Mouse (Mus musculus): Measurements from ENCODE around the gene Ndufs1. TPM values are rescaled to one million over a fixed set of nuclear protein-coding genes. Genes with fewer than 3 reads are reported as not detected.

The Ndufs1 gene
- polyA plus RNA-seq, 1 experiment, result 19.9 TPM

DNA sequence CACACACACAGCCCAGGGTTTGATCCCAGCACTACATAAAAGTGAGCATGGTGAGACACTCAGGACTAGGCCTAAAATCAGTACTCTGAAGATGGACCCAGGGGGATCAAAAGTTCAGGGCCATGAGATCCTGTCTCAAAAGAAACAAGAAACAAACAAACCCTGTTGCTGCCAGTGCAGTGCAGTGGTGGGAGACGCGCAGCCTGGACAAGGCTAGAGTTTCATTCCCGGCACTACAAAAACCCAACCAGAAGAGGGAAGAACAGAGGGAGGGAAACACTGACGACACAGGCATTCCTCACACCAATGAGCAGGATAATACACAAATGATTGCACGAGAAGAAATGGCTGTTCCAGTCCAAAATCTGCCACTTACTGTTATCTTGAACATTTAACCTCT lies 80.6 kb downstream of the Ndufs1 start:
- no peak overlapping the region for H3K27ac ChIP-seq (ENCODE audit: insufficient read depth, low read depth, low read length)
- H3K36me3 ChIP-seq (ENCODE audit: control insufficient read depth, insufficient read depth, low read length), result peaks cover 46% of the 10 kb centered on the region
- H3K4me1 ChIP-seq (ENCODE audit: control insufficient read depth, insufficient read depth, insufficient read length, low read length), result no peaks in the 10 kb centered on the region
- TF ChIP-seq CTCF (IDR thresholded peaks at IDR 0.05; ENCODE audit: extremely low read depth, insufficient read length, insufficient replicate concordance, low read depth, low read length) (no peak), POLR2A (IDR thresholded peaks at IDR 0.05; ENCODE audit: low read depth, low read length) (no peak)
- H3K27me3 ChIP-seq (ENCODE audit: control insufficient read depth, insufficient read depth, low read length), result no peaks in the 10 kb centered on the region
- H3K4me3 ChIP-seq (ENCODE audit: low read depth, low read length), result no peak overlapping the region
- WGBS, result 82% methylated on average over 5 of the region's 5 CpGs

Other genes with a start within 250 kb of the Ndufs1 start
- gene Ino80d, start 62.2 kb downstream of the Ndufs1 start, polyA plus RNA-seq (2012; rRNA removed), result 6.0 and 11.5 TPM in 2 replicates
- gene Eef1b2, start within 50 bp of the Ndufs1 start, polyA plus RNA-seq (2012; rRNA removed), result 261 and 396 TPM in 2 replicates
- gene Gpr1, start 37.7 kb upstream of the Ndufs1 start, polyA plus RNA-seq (2012; rRNA removed), result 0.06 TPM in 1 of 2 replicates, not detected in the other
- gene Zdbf2, start 96.4 kb upstream of the Ndufs1 start, polyA plus RNA-seq (2012; rRNA removed), result 0.01 TPM in 1 of 2 replicates, not detected in the other

Measured in small intestine, adult 2 months (tissue).